Comparison of ENCODE assay signal across 19 mouse cellular contexts in the genomic region with DNA sequence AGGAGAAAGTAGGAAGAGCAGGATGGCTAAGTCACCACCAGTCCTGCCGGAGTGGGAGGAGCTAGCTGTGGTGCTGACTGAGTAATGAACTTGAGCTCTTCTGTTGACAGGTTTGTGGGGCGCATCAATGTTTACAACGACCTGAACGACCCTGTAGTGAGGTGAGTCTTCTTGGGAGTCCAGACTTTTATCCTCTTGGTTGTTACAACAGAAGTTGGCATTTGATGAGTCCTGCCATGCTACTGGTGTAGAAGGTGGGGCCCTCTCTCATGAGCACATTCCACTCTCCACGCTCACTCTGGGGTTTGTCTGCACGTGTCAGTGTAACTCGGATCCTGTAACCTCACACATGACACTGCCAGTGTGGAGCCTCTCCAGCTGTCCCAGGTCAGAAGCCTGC. TPM values are rescaled to one million over a fixed set of nuclear protein-coding genes. Genes with fewer than 3 reads are reported as not detected.
DNase-seq lines count a peak whose midpoint lies in the region; ATAC-seq and TF ChIP-seq lines count a peak whose summit lies in the region.
"Had no signal": no experiment of that assay in that cellular context is flagged by ENCODE, and none has a peak within 500 bp of the region (broad histone marks: within the 10 kb centered on the region; RNA-seq: fewer than 3 reads in every experiment).

No protein-coding gene starts in this region.

- H3K4me2 ChIP-seq in hindbrain, embryonic 11.5 days (replicated peaks; ENCODE audit: low read depth, low read length): no peak overlapping the region
- no peak overlapping the region for H3K4me2 ChIP-seq in hindbrain, embryonic 13.5 days
- no peak overlapping the region for H3K4me2 ChIP-seq in kidney, postnatal 0 days (ENCODE audit: low read length)
- H3K4me2 ChIP-seq: embryonic facial prominence, embryonic 15.5 days had no signal

- H3K9ac ChIP-seq in hindbrain, embryonic 11.5 days (ENCODE audit: low read depth, low read length): no peak overlapping the region
- no peak overlapping the region for H3K9ac ChIP-seq in hindbrain, embryonic 13.5 days
- H3K9ac ChIP-seq in kidney, postnatal 0 days (ENCODE audit: low read depth, low read length): no peak overlapping the region
- H3K9ac ChIP-seq: embryonic facial prominence, embryonic 15.5 days had no signal

- WGBS in hindbrain, embryonic 11.5 days: 82% methylated on average over 7 of the region's 7 CpGs
- WGBS in hindbrain, embryonic 13.5 days: 82% methylated on average over 7 of the region's 7 CpGs
- whole genome bisulfite sequencing in kidney, postnatal 0 days: 36% methylated on average over 7 of the region's 7 CpGs

- TF ChIP-seq CTCF in kidney, postnatal 0 days (IDR thresholded peaks at IDR 0.05; ENCODE audit: low read depth): no peak

- H3K9me3 ChIP-seq in hindbrain, embryonic 11.5 days (ENCODE audit: control insufficient read depth, low read length): no peaks in the 10 kb centered on the region
- H3K9me3 ChIP-seq in hindbrain, embryonic 13.5 days: no peaks in the 10 kb centered on the region
- no peaks in the 10 kb centered on the region for H3K9me3 ChIP-seq in kidney, postnatal 0 days (replicated peaks; ENCODE audit: low read length)
- H3K9me3 ChIP-seq: embryonic facial prominence, embryonic 15.5 days; forebrain, embryonic 10.5 days; hindbrain, embryonic 10.5 days had no signal

- no peaks in the 10 kb centered on the region for H3K27me3 ChIP-seq in hindbrain, embryonic 11.5 days (ENCODE audit: control insufficient read depth, insufficient read depth, low read length)
- no peaks in the 10 kb centered on the region for H3K27me3 ChIP-seq in hindbrain, embryonic 13.5 days
- no peaks in the 10 kb centered on the region for H3K27me3 ChIP-seq in kidney, postnatal 0 days (ENCODE audit: insufficient read depth, low read length)
- H3K27me3 ChIP-seq: embryonic facial prominence, embryonic 15.5 days had no signal

- 0 out of 2 replicates have a peak, but pooled peaks have one; percentile 33 for ATAC-seq in hindbrain, embryonic 11.5 days (ENCODE audit: low FRiP score)
- ATAC-seq in hindbrain, embryonic 13.5 days (ENCODE audit: low FRiP score): no peak
- ATAC-seq in kidney, postnatal 0 days (replicated peaks; ENCODE audit: low FRiP score, low read depth): peak; percentile 54
- ATAC-seq: forebrain, embryonic 14.5 days; hindbrain, embryonic 16.5 days had no signal

- H3K4me3 ChIP-seq in hindbrain, embryonic 11.5 days (ENCODE audit: low read depth, low read length): no peak overlapping the region
- H3K4me3 ChIP-seq in hindbrain, embryonic 13.5 days: no peak overlapping the region
- H3K4me3 ChIP-seq in kidney, postnatal 0 days (replicated peaks; ENCODE audit: low read depth, low read length): no peak overlapping the region
- H3K4me3 ChIP-seq: embryonic facial prominence, embryonic 15.5 days; erythroblast, embryonic 14.5 days; forebrain, embryonic 10.5 days; gastrocnemius, adult 2 months; hindbrain, embryonic 10.5 days had no signal

- no peak for DNase-seq in hindbrain, embryonic 11.5 days (ENCODE audit: low spot score)
- DNase-seq in kidney, postnatal 0 days (ENCODE audit: low spot score): peak; percentile 54
- no peak for DNase-seq in kidney, postnatal 10 days
- DNase-seq in NIH3T3 (ENCODE audit: low read depth): peak; percentile 14
- no peak for DNase-seq in urinary bladder, postnatal 10 days (ENCODE audit: low spot score)
- DNase-seq: adrenal gland, adult 8-10 months; adrenal gland, postnatal 36 days; cerebellum, adult 2 months; cerebellum, postnatal 14 days; embryo, embryonic 11 days; gastrocnemius, adult 2 months; gastrocnemius, postnatal 25 days had no signal

- 0 out of 2 replicates have a peak, but pooled peaks cover 2% of the 10 kb centered on the region for H3K4me1 ChIP-seq in hindbrain, embryonic 11.5 days (replicated peaks; ENCODE audit: control insufficient read depth, insufficient read depth, low read length)
- H3K4me1 ChIP-seq in hindbrain, embryonic 13.5 days (replicated peaks): peaks cover 18% of the 10 kb centered on the region
- H3K4me1 ChIP-seq in kidney, postnatal 0 days (replicated peaks; ENCODE audit: insufficient read depth, low read length): no peaks in the 10 kb centered on the region

- H3K36me3 ChIP-seq in hindbrain, embryonic 11.5 days (ENCODE audit: control insufficient read depth, insufficient read depth, low read length): 0 out of 2 replicates have a peak, but pooled peaks cover 2% of the 10 kb centered on the region
- H3K36me3 ChIP-seq in hindbrain, embryonic 13.5 days: peaks cover 66% of the 10 kb centered on the region
- H3K36me3 ChIP-seq in kidney, postnatal 0 days (ENCODE audit: insufficient read depth, low read length): peaks cover 49% of the 10 kb centered on the region

- H3K27ac ChIP-seq in hindbrain, embryonic 11.5 days (ENCODE audit: low read depth, low read length): no peak overlapping the region
- no peak overlapping the region for H3K27ac ChIP-seq in hindbrain, embryonic 13.5 days
- no peak overlapping the region for H3K27ac ChIP-seq in kidney, postnatal 0 days
- H3K27ac ChIP-seq: embryonic facial prominence, embryonic 15.5 days; forebrain, embryonic 10.5 days; gastrocnemius, adult 2 months; hindbrain, embryonic 10.5 days had no signal

RNA-seq across cellular contexts. Expression of a gene that starts 50.7 kb away (rescaled TPM):
- 51.0 and 54.4 TPM in 2 replicates for polyA plus RNA-seq in hindbrain, embryonic 11.5 days (2014; fragmentation: Nextera tagmentation; extraction: Ambion mirVana)
- polyA plus RNA-seq in hindbrain, embryonic 13.5 days (2015; fragmentation: Nextera tagmentation; extraction: Ambion mirVana): 119 and 125 TPM in 2 replicates
- 10.9 and 11.2 TPM in 2 replicates for polyA plus RNA-seq in kidney, postnatal 0 days (2015; fragmentation: Nextera tagmentation; extraction: Ambion mirVana)

Comparison
In these comparisons a context has a peak if more than half of its experiments do, and no peak if none do; other contexts are left out.
1. DNase-seq: peak in kidney, postnatal 0 days (single experiment) and NIH3T3 (single experiment); none in hindbrain, embryonic 11.5 days (single experiment), kidney, postnatal 10 days (single experiment) and urinary bladder, postnatal 10 days (single experiment).